Mouse (Mus musculus) brain, embryonic 14.5 days (tissue): ENCODE results near the gene Dmrtb1. TPM values are rescaled to one million over a fixed set of nuclear protein-coding genes. Genes with fewer than 3 reads are reported as not detected.

Source experiments
- DNase-seq: peaks from one replicate; pipeline ENCODE4 v3.0.0-alpha.2; 2011; ENCODE audit warnings: low read depth
- CTCF ChIP-seq: fragments of 200-500 bp; IDR thresholded peaks from 2 replicates; pipeline ENCODE4 v1.5.1; 2012; ENCODE audit warnings: inconsistent platforms, mild to moderate bottlenecking, moderate library complexity, borderline replicate concordance; ENCODE audit not compliant: insufficient read depth, insufficient read length; ENCODE audit errors: extremely low read depth
- POLR2A ChIP-seq: fragments of 200-500 bp; IDR thresholded peaks from 2 replicates; pipeline ENCODE4 v1.6.1; 2012; ENCODE audit warnings: mild to moderate bottlenecking, inconsistent platforms, borderline replicate concordance; ENCODE audit not compliant: poor library complexity, insufficient read depth, insufficient read length, severe bottlenecking; ENCODE audit errors: extremely low read depth
- polyA plus RNA-seq: library from polyadenylated mRNA; depleted of rRNA; stranded (reverse); fragments of >200 nt; gene quantifications from 2 replicates; pipeline ENCODE4 v1.2.3, GENCODE M21; 2012

The Dmrtb1 gene
- polyA plus RNA-seq, 1 experiment: 61.0 TPM

- no peak for TF ChIP-seq CTCF
- TF ChIP-seq POLR2A: no peak
- peak; percentile 74 for DNase-seq
Measured at GRCm38 (mm10) chr4:107716754-107717299, 32.8 kb upstream of the Dmrtb1 start.

GRCm38 (mm10) chr4:107706884-107707283 is 22.9 kb upstream of the Dmrtb1 start:
- TF ChIP-seq CTCF (no peak), POLR2A (no peak)
- no peak for DNase-seq

- TF ChIP-seq CTCF (peak; percentile 55; the same call in 1 of the 2 replicates), POLR2A (no peak)
- no peak for DNase-seq
Measured at GRCm38 (mm10) chr4:107704185-107704584, 20.2 kb upstream of the Dmrtb1 start.

GRCm38 (mm10) chr4:107701679-107702078 is 17.6 kb upstream of the Dmrtb1 start:
- no peak for DNase-seq
- TF ChIP-seq CTCF (no peak), POLR2A (no peak)

GRCm38 (mm10) chr4:107701116-107701515 is 17.1 kb upstream of the Dmrtb1 start:
- TF ChIP-seq CTCF: peak; percentile 67; the same call in 1 of the 2 replicates
- no peak for TF ChIP-seq POLR2A
- peak; percentile 80 for DNase-seq

- TF ChIP-seq POLR2A (no peak), CTCF (no peak)
Measured at GRCm38 (mm10) chr4:107699271-107699670, 15.2 kb upstream of the Dmrtb1 start.

GRCm38 (mm10) chr4:107693816-107694215 is 9.8 kb upstream of the Dmrtb1 start:
- TF ChIP-seq CTCF (no peak), POLR2A (no peak)
- no peak for DNase-seq

More at GRCm38 (mm10) chr4:107699271-107699670, 15.2 kb upstream of the Dmrtb1 start:
- no peak for DNase-seq

GRCm38 (mm10) chr4:107688213-107688612 is 4.2 kb upstream of the Dmrtb1 start:
- TF ChIP-seq CTCF (no peak), POLR2A (no peak)
- peak; percentile 34 for DNase-seq

GRCm38 (mm10) chr4:107687127-107687526 is 3.1 kb upstream of the Dmrtb1 start:
- TF ChIP-seq POLR2A: no peak
- no peak for TF ChIP-seq CTCF
- DNase-seq: no peak

- TF ChIP-seq POLR2A: no peak
- TF ChIP-seq CTCF: no peak
- DNase-seq: no peak
Measured at GRCm38 (mm10) chr4:107683006-107683756, 849 bp downstream of the Dmrtb1 start.

GRCm38 (mm10) chr4:107681099-107681849 is 2.8 kb downstream of the Dmrtb1 start:
- no peak for TF ChIP-seq POLR2A
- TF ChIP-seq CTCF: no peak
- DNase-seq: no peak

- TF ChIP-seq CTCF (no peak), POLR2A (no peak)
- DNase-seq: peak; percentile 94
Measured at GRCm38 (mm10) chr4:107680311-107681098, 3.5 kb downstream of the Dmrtb1 start.
